Mouse (Mus musculus): ENCODE measurements around the gene Snrpa1. TPM values are rescaled to one million over a fixed set of nuclear protein-coding genes. Genes with fewer than 3 reads are reported as not detected.

Gene Snrpa1
- polyA plus RNA-seq (2014; fragmentation: Illumina TruSeq; extraction: RNeasy Lipid Tissue Mini Kit (QIAGEN cat#74804); ENCODE audit: low read depth, low replicate concordance): 22.3 TPM

GRCm38 (mm10) chr7:66058703-66059102 is at the start of gene Snrpa1:
Snrpa1 (plus strand) TSS chr7:66059003.

DNA sequence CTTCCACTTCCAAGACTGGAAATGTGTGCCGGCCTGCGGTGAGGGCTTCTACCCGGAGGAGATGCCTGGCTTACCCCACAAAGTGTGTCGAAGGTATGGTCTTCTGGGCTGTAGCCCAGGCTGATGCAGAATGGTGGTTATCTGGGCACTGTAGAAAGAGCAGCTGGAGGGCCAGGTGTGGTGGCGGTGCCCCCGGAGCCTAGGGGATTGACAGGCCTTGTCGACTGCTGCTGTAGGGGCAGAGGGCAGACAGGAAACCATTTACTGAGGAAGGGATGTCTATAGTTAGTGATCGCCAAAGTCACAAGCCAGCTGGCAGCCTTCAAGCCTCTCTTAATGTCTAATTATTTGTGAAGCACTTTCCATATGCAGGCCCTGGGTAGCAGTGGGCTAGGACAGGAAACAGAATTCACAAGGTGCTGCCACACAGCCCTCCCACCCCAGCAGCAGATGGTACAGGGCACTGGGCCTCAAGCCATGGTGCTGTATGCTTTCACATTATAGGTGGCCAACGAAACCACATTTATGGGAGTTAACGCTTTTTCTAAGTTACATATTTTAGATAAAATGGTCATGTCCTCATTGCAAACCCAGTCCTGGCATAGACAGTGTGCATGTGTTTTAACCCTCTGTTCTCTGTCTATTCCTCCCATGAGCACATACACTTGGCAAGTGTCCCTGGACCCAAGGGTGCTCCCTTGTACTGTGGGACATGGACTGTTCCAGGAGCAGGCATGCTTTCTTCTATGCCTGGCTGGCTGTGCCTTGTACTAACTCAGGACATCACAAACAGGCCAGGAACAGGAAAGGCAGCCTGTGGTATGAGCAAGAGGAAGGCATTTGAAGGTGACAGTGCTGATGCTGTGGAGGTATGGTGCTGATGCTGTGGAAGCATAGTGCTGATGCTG is 15.0 kb upstream of the Snrpa1 start, which contains the start of gene Gm45213:
TSS of gene Gm45213 (plus strand) at position 51 of the 908 bp plus-strand sequence.

DNA sequence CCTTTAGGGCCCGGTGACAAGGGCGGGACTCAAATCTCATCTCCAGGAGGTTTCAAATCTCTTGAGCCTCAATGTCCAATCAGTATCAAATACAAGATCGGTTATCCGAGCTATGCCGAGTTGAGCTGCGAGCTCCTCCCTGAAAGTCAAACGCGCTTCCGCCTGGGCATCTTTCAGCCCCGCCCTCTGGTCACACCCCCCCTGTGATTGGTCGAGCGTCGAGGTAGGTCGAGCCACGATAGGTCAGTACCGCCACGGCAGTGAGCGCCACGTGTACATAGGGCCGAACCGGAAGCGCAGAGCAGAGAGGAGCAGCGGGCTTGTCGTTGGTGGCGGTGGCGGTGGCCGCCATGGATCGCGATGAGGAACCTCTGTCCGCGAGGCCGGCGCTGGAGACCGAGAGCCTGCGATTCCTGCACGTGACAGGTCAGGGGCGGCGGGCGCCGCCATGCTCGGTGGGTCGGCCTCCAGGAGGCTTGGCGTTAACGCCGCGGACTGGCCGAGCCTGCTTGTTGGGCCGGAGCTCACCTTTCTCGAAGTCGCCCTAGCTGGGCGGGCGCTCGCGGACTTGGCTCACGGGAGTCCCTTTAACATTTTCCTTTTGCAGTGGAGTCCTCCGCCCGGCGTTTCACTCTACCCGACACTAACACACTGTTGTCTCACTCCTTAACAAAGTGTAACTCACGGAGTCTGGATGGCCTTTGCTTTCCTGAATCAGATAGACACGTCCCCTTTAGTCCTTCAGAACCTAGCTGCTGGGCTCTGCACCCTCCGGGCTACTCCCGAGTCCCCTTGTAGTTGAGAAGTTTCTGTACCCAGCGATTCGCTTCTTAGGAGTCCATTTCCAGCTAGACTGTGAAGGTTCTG is 20.8 kb downstream of the Snrpa1 start, which contains the start of gene Selenos:
TSS of gene Selenos (plus strand) at position 286 of the 867 bp plus-strand sequence.

DNA sequence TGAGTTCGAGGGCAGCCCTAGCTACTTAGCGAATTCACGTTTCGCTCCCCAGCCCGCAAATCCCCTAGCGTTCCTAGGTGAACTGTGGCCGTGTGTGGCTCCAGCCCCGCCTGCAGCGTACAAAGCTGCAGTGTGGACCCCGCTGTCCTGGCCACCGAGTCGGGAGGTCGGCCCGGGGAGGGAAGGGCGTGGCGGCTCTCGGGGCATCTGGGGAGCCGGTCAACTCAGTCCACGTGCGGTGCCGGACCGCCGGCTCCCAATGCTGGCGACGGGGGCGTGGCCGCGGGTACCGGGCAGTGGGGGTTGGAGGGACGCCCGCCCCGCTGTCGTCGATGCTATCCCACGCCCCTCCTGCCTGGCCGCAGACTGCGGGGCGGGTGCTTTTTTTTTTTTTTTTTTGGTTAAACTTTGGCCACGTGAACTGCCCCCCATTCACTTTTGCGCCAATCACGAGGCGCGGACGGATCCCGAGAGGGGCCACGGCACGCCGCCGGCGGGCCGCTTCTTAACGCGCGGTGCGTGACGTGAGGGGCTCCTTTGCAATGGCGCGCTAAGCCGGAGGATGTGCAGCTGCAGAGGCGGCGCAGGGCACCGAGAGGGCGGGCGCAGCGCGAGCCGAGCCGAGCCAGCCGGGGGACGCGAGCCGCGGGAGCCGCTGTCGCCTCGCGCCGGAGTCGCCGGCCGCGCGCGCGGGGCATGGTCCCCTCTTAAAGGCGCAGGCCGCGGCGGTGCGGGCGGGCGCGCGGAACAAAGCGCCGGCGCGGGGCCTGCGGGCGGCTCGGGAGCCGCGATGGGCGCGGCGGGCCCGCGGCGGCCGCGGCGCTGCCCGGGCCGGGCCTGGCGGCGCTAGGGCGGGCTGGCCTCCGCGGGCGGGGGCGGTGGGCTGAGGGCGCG is 50.4 kb downstream of the Snrpa1 start, which contains the start of gene Chsy1:
TSS of gene Chsy1 (plus strand) at position 555 of the 894 bp plus-strand sequence.

Other genes with a start within 250 kb of the Snrpa1 start
- gene Pcsk6, start 197.3 kb upstream of the Snrpa1 start, polyA plus RNA-seq (2014; fragmentation: Illumina TruSeq; extraction: RNeasy Lipid Tissue Mini Kit (QIAGEN cat#74804); ENCODE audit: low read depth, low replicate concordance): 17.6 TPM
- gene Gm45213, start 15.4 kb upstream of the Snrpa1 start, polyA plus RNA-seq (2014; fragmentation: Illumina TruSeq; extraction: RNeasy Lipid Tissue Mini Kit (QIAGEN cat#74804); ENCODE audit: low read depth, low replicate concordance): not detected
- gene Selenos, start 20.6 kb downstream of the Snrpa1 start, polyA plus RNA-seq (2014; fragmentation: Illumina TruSeq; extraction: RNeasy Lipid Tissue Mini Kit (QIAGEN cat#74804); ENCODE audit: low read depth, low replicate concordance): 101 TPM
- gene Chsy1, start 50.5 kb downstream of the Snrpa1 start, polyA plus RNA-seq (2014; fragmentation: Illumina TruSeq; extraction: RNeasy Lipid Tissue Mini Kit (QIAGEN cat#74804); ENCODE audit: low read depth, low replicate concordance): 2.8 TPM

Measured in liver, adult 10 weeks (tissue).